Comparison of ENCODE assay signal across 8 mouse cellular contexts in the genomic region with DNA sequence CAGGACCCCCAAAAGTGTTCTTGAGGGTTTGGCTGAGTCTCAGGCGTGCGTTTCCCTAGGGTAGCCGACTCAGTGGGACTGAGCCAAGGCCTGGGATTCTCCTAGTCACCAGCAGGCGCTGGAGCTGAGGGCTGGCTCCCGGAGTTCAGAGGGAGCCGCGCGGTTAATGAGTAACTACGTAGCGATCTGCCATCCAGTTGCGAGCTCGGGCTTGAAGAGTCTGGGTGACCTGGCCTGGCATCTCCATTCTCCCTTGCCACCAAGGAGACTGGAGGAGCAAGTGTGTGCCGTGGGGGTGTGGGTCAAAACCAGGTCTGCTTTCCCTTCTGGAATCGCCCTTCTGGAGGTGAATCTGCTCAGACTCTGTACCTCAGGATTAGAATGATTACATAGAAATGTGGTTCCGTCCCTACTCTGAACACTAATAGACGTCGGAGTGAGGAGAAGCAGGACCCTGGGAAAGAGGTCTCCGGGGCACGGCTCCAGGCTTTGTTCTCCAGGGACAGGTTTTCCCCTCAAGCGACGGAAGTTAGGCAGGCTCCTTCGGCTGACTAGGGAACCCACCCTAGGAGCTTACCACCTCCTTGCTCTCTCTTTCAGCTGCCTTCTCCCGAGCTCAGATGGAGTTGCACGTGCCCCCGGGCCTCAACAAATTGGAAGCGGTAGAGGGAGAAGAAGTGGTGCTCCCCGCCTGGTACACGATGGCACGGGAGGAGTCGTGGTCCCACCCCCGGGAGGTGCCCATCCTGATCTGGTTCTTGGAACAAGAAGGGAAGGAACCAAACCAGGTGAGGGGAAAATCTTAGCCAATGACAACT. TPM values are rescaled to one million over a fixed set of nuclear protein-coding genes. Genes with fewer than 3 reads are reported as not detected.
DNase-seq lines count a peak whose midpoint lies in the region; ATAC-seq lines count a peak whose summit lies in the region.

No protein-coding gene starts in this region.

- peaks cover 26% of the 10 kb centered on the region for H3K4me1 ChIP-seq in embryonic facial prominence, embryonic 12.5 days
- peaks cover 35% of the 10 kb centered on the region for H3K4me1 ChIP-seq in hindbrain, embryonic 10.5 days (replicated peaks)
- peaks cover 31% of the 10 kb centered on the region for H3K4me1 ChIP-seq in limb, embryonic 12.5 days (replicated peaks)
- H3K4me1 ChIP-seq in midbrain, embryonic 10.5 days, result peaks cover 38% of the 10 kb centered on the region

- H3K27me3 ChIP-seq in embryonic facial prominence, embryonic 12.5 days, result peaks cover 61% of the 10 kb centered on the region
- peaks cover 79% of the 10 kb centered on the region for H3K27me3 ChIP-seq in hindbrain, embryonic 10.5 days (ENCODE audit: insufficient read depth, poor library complexity, severe bottlenecking)
- peaks cover 80% of the 10 kb centered on the region for H3K27me3 ChIP-seq in limb, embryonic 12.5 days
- H3K27me3 ChIP-seq in midbrain, embryonic 10.5 days (ENCODE audit: low read depth, poor library complexity, severe bottlenecking), result peaks cover 85% of the 10 kb centered on the region

- H3K27ac ChIP-seq in embryonic facial prominence, embryonic 12.5 days, result no peak overlapping the region
- 0 out of 2 replicates have a peak overlapping the region, but pooled peaks have one; percentile 23 for H3K27ac ChIP-seq in hindbrain, embryonic 10.5 days
- no peak overlapping the region for H3K27ac ChIP-seq in limb, embryonic 12.5 days
- H3K27ac ChIP-seq in midbrain, embryonic 10.5 days (replicated peaks), result peak overlapping the region; percentile 46; the same call in 1 of the 2 replicates

- H3K4me2 ChIP-seq in embryonic facial prominence, embryonic 12.5 days (replicated peaks), result peak overlapping the region; percentile 50
- peak overlapping the region; percentile 66 for H3K4me2 ChIP-seq in limb, embryonic 12.5 days

- no peaks in the 10 kb centered on the region for H3K9me3 ChIP-seq in embryonic facial prominence, embryonic 12.5 days
- H3K9me3 ChIP-seq in hindbrain, embryonic 10.5 days, result no peaks in the 10 kb centered on the region
- 0 out of 2 replicates have a peak, but pooled peaks cover 6% of the 10 kb centered on the region for H3K9me3 ChIP-seq in limb, embryonic 12.5 days
- H3K9me3 ChIP-seq in midbrain, embryonic 10.5 days (replicated peaks), result 0 out of 2 replicates have a peak, but pooled peaks cover 1% of the 10 kb centered on the region

- ATAC-seq in embryonic facial prominence, embryonic 12.5 days (ENCODE audit: insufficient number of reproducible peaks, insufficient read depth, low FRiP score, low TSS enrichment), result no peak
- no peak; the same call in 1 of the 2 replicates for ATAC-seq in limb, embryonic 12.5 days (ENCODE audit: insufficient number of reproducible peaks, insufficient read depth, low FRiP score, low TSS enrichment, low read depth)

- H3K4me3 ChIP-seq in embryonic facial prominence, embryonic 12.5 days, result peak overlapping the region; percentile 35
- peak overlapping the region; percentile 48 for H3K4me3 ChIP-seq in hindbrain, embryonic 10.5 days
- peak overlapping the region; percentile 34 for H3K4me3 ChIP-seq in limb, embryonic 12.5 days (replicated peaks)
- H3K4me3 ChIP-seq in midbrain, embryonic 10.5 days, result peak overlapping the region; percentile 50

- 0 out of 2 replicates have a peak, but pooled peaks cover 2% of the 10 kb centered on the region for H3K36me3 ChIP-seq in embryonic facial prominence, embryonic 12.5 days
- peaks cover 6% of the 10 kb centered on the region; the same call in 1 of the 2 replicates for H3K36me3 ChIP-seq in hindbrain, embryonic 10.5 days
- H3K36me3 ChIP-seq in limb, embryonic 12.5 days, result no peaks in the 10 kb centered on the region
- peaks cover 5% of the 10 kb centered on the region for H3K36me3 ChIP-seq in midbrain, embryonic 10.5 days

- H3K9ac ChIP-seq in embryonic facial prominence, embryonic 12.5 days, result peak overlapping the region; percentile 2; the same call in 1 of the 2 replicates
- H3K9ac ChIP-seq in limb, embryonic 12.5 days (replicated peaks), result peak overlapping the region; percentile 47; the same call in 1 of the 2 replicates

- 2% methylated on average over 31 of the region's 31 CpGs for WGBS in embryonic facial prominence, embryonic 12.5 days
- WGBS in hindbrain, embryonic 10.5 days, result 2% methylated on average over 31 of the region's 31 CpGs
- under 1% methylated on average over 31 of the region's 31 CpGs for WGBS in limb, embryonic 12.5 days
- WGBS in midbrain, embryonic 10.5 days, result 2% methylated on average over 31 of the region's 31 CpGs

- peak; percentile 57 for DNase-seq in right cerebral cortex, postnatal 14 days
- DNase-seq in right cerebral cortex, postnatal 25 days, result no peak
- DNase-seq in hindbrain, embryonic 10.5 days (ENCODE audit: low spot score), result peak; percentile 58
- DNase-seq in midbrain, embryonic 10.5 days (ENCODE audit: low spot score), result peak; percentile 67
- peak; percentile 66 for DNase-seq in urinary bladder, postnatal 25 days (ENCODE audit: low spot score)
- DNase-seq in spleen, postnatal 14 days (ENCODE audit: low spot score in 2 of 2), result no peak

RNA-seq across cellular contexts. Expression of a gene that starts 3.2 kb away (rescaled TPM):
- polyA plus RNA-seq in embryonic facial prominence, embryonic 12.5 days (2016; fragmentation: Nextera tagmentation; extraction: Ambion mirVana), result 34.0 and 38.3 TPM in 2 replicates
- polyA plus RNA-seq in hindbrain, embryonic 10.5 days (2016; fragmentation: Nextera tagmentation; extraction: Ambion mirVana), result 31.9 and 34.1 TPM in 2 replicates
- polyA plus RNA-seq in limb, embryonic 12.5 days (2016; fragmentation: Nextera tagmentation; extraction: Ambion mirVana), result 26.8 and 29.7 TPM in 2 replicates
- polyA plus RNA-seq in midbrain, embryonic 10.5 days (2016; fragmentation: Nextera tagmentation; extraction: Ambion mirVana), result 28.6 and 31.5 TPM in 2 replicates

RNA-seq across cellular contexts. Expression of a gene that starts 8.0 kb away (rescaled TPM):
- polyA plus RNA-seq in embryonic facial prominence, embryonic 12.5 days (2016; fragmentation: Nextera tagmentation; extraction: Ambion mirVana), result 1.0 and 1.1 TPM in 2 replicates
- polyA plus RNA-seq in hindbrain, embryonic 10.5 days (2016; fragmentation: Nextera tagmentation; extraction: Ambion mirVana), result 0.60 and 0.78 TPM in 2 replicates
- 0.95 and 1.6 TPM in 2 replicates for polyA plus RNA-seq in limb, embryonic 12.5 days (2016; fragmentation: Nextera tagmentation; extraction: Ambion mirVana)
- 0.39 and 0.66 TPM in 2 replicates for polyA plus RNA-seq in midbrain, embryonic 10.5 days (2016; fragmentation: Nextera tagmentation; extraction: Ambion mirVana)

RNA-seq across cellular contexts. Expression of a gene that starts 21.6 kb away (rescaled TPM):
- 6.7 and 6.9 TPM in 2 replicates for polyA plus RNA-seq in embryonic facial prominence, embryonic 12.5 days (2016; fragmentation: Nextera tagmentation; extraction: Ambion mirVana)
- polyA plus RNA-seq in hindbrain, embryonic 10.5 days (2016; fragmentation: Nextera tagmentation; extraction: Ambion mirVana), result 1.2 and 2.6 TPM in 2 replicates
- 5.1 and 6.1 TPM in 2 replicates for polyA plus RNA-seq in limb, embryonic 12.5 days (2016; fragmentation: Nextera tagmentation; extraction: Ambion mirVana)
- polyA plus RNA-seq in midbrain, embryonic 10.5 days (2016; fragmentation: Nextera tagmentation; extraction: Ambion mirVana), result 1.1 and 1.3 TPM in 2 replicates

RNA-seq across cellular contexts. Expression of a gene that starts 24.4 kb away (rescaled TPM):
- polyA plus RNA-seq in embryonic facial prominence, embryonic 12.5 days (2016; fragmentation: Nextera tagmentation; extraction: Ambion mirVana), result 7.3 and 7.8 TPM in 2 replicates
- polyA plus RNA-seq in hindbrain, embryonic 10.5 days (2016; fragmentation: Nextera tagmentation; extraction: Ambion mirVana), result 6.0 and 8.2 TPM in 2 replicates
- 4.5 and 5.0 TPM in 2 replicates for polyA plus RNA-seq in limb, embryonic 12.5 days (2016; fragmentation: Nextera tagmentation; extraction: Ambion mirVana)
- polyA plus RNA-seq in midbrain, embryonic 10.5 days (2016; fragmentation: Nextera tagmentation; extraction: Ambion mirVana), result 6.5 and 7.0 TPM in 2 replicates

RNA-seq across cellular contexts. Expression of a gene that starts 42.0 kb away (rescaled TPM):
- polyA plus RNA-seq in embryonic facial prominence, embryonic 12.5 days (2016; fragmentation: Nextera tagmentation; extraction: Ambion mirVana), result 43.1 and 44.7 TPM in 2 replicates
- 36.8 and 40.0 TPM in 2 replicates for polyA plus RNA-seq in hindbrain, embryonic 10.5 days (2016; fragmentation: Nextera tagmentation; extraction: Ambion mirVana)
- polyA plus RNA-seq in limb, embryonic 12.5 days (2016; fragmentation: Nextera tagmentation; extraction: Ambion mirVana), result 40.4 and 45.0 TPM in 2 replicates
- 33.0 and 33.6 TPM in 2 replicates for polyA plus RNA-seq in midbrain, embryonic 10.5 days (2016; fragmentation: Nextera tagmentation; extraction: Ambion mirVana)

Comparison
In these comparisons a context has a peak if more than half of its experiments do, and no peak if none do; other contexts are left out.
1. DNase-seq: peak in right cerebral cortex, postnatal 14 days (single experiment), hindbrain, embryonic 10.5 days (single experiment), midbrain, embryonic 10.5 days (single experiment) and urinary bladder, postnatal 25 days (single experiment); none in right cerebral cortex, postnatal 25 days (single experiment) and spleen, postnatal 14 days (0 of 2).
2. H3K27ac ChIP-seq: peak in hindbrain, embryonic 10.5 days (single experiment) and midbrain, embryonic 10.5 days (single experiment); none in embryonic facial prominence, embryonic 12.5 days (single experiment) and limb, embryonic 12.5 days (single experiment).
3. Peak in every context shown above with its lines, with median percentiles within 50 percentile points of each other: H3K4me3 ChIP-seq.